Mouse (Mus musculus): ENCODE results near the gene Npas2.

Gene Npas2

GRCm38 (mm10) chr1:39287076-39287475 is 93.5 kb downstream of the Npas2 start:
- DNase-seq: no peak

GRCm38 (mm10) chr1:39287831-39288230 is 94.3 kb downstream of the Npas2 start:
- no peak for DNase-seq

- peak in 1 of 2 experiments; percentile 11 for DNase-seq
These were observed 94.9 kb downstream of the Npas2 start for GRCm38 (mm10) chr1:39288425-39288824.

GRCm38 (mm10) chr1:39292001-39292400 is 98.5 kb downstream of the Npas2 start:
- no peak for DNase-seq

- DNase-seq: no peak
These were observed 104.8 kb downstream of the Npas2 start for GRCm38 (mm10) chr1:39298294-39298693.

- DNase-seq: no peak
These were observed 106.7 kb downstream of the Npas2 start for GRCm38 (mm10) chr1:39300243-39300642.

GRCm38 (mm10) chr1:39300676-39301075 is 107.1 kb downstream of the Npas2 start:
- DNase-seq: no peak

GRCm38 (mm10) chr1:39302246-39302645 is 108.7 kb downstream of the Npas2 start:
- no peak for DNase-seq

GRCm38 (mm10) chr1:39303054-39303649 is 109.6 kb downstream of the Npas2 start:
- DNase-seq: no peak

GRCm38 (mm10) chr1:39307291-39307690 is 113.8 kb downstream of the Npas2 start:
- no peak for DNase-seq

GRCm38 (mm10) chr1:39307971-39308370 is 114.4 kb downstream of the Npas2 start:
- DNase-seq: no peak

- DNase-seq: no peak
These were observed 116.0 kb downstream of the Npas2 start for GRCm38 (mm10) chr1:39309548-39309947.

GRCm38 (mm10) chr1:39312345-39312967 is 118.9 kb downstream of the Npas2 start:
- no peak for DNase-seq

- peak in 1 of 2 experiments; percentile 39 for DNase-seq
These were observed 120.1 kb downstream of the Npas2 start for GRCm38 (mm10) chr1:39313352-39314245.

GRCm38 (mm10) chr1:39317935-39318334 is 124.4 kb downstream of the Npas2 start:
- DNase-seq: peak in 1 of 2 experiments; percentile 55

GRCm38 (mm10) chr1:39318870-39319269 is 125.3 kb downstream of the Npas2 start:
- no peak for DNase-seq

- no peak for DNase-seq
These were observed 128.4 kb downstream of the Npas2 start for GRCm38 (mm10) chr1:39321954-39322353.

- no peak for DNase-seq
These were observed 131.7 kb downstream of the Npas2 start for GRCm38 (mm10) chr1:39325228-39325627.

GRCm38 (mm10) chr1:39327546-39327945 is 134.0 kb downstream of the Npas2 start:
- peak in 1 of 2 experiments; percentile 13 for DNase-seq

GRCm38 (mm10) chr1:39330857-39331594 is 137.5 kb downstream of the Npas2 start:
- DNase-seq: no peak

- DNase-seq: no peak
These were observed 138.9 kb downstream of the Npas2 start for GRCm38 (mm10) chr1:39332456-39332855.

GRCm38 (mm10) chr1:39335561-39336196 is 142.1 kb downstream of the Npas2 start:
- DNase-seq: no peak
